Mouse (Mus musculus) layer of hippocampus, adult 11-12 months (tissue): ENCODE measurements at regions not wholly inside any gene's neighbourhood (a gene's known extent, or its start where the extent isn't known, plus 50 kb on each side); places are given as distances from the start of the nearest gene placed in this dataset.
A peak's percentile ranks its signal among the peaks of the same experiment; 100 is the strongest.

Experiments used
- DNase-seq: peaks from one replicate; pipeline ENCODE4 v3.0.0; 2022; ENCODE audit warnings: low spot score

DNA sequence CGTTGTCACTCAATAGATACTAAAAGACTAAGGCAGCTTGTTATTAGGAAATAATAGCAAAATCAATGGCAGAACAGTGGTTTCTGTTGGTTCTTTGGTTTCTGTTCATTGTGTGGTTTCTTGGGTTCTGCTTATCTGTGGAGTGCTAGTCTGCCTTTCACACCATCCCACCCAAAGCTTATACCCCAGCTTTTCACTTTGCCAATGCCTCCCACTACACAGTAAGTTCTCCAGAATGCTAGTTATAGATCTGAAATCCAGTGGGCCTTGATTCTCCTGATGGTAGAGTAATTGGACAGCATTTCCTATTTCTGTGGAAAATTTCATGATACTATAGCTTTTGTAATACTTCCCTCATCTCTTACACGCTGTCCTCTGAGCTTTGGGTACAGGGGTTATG lies 700.8 kb upstream of the 1700009N14Rik start:
- DNase-seq = no peak

DNA sequence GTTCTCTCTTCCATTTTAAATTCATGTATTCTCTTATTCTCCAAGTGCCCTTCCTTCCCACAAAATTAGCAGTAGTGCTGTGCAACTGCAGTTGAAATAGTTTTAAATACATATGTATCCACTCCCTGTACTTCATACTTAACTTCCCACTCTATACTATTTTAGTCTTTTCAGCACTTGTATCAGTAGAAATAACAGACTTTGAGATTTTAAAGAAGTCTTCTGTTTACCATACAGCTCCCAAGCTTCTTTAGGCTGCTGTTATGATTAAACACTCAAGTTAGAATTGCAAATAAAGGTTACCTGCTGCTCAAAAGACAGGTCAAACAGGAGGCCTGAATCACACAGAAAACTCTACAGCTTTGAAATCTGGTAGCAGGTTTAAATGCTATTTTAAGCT lies 665.1 kb upstream of the 1700009N14Rik start:
- DNase-seq = no peak

DNA sequence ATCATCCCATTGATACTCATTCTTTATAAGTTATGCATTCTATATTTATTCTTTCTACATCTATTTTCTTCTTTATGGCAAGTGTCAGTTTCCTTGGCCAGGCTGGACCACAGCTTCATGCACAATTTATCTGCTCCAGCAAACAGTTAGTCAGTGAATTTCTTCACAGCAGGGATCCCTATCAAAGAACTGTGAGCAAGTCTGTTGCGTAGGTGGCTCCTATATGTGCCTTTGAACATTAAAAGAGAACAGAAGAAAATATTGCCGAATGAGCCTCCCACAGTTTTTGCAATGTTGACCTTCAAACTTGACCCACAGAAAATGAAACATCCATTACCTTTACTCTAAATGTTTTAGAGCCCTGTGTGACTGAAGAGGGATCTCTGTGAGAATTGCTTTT lies 625.0 kb upstream of the 1700009N14Rik start:
- peak; percentile 26 for DNase-seq

DNA sequence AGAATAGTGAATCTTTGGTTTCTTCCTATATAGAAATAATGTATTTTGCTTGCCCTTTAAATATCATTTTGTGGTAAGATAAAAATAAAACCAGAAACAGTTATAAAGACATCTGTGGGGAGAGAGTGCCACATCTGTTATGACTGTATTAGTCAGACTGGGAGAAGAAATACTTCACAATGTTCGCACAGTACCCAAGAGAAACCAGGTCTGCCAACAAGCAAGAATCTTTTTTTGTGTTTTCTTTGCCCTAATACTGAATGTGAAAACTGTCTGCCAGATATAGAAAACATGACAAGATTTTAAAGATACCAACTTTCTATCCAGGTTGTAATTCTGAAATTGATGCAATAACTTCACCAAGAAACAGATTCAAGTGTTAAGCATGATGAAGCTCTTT lies 601.8 kb upstream of the 1700009N14Rik start:
- DNase-seq = no peak

- no peak for DNase-seq
Measured at GRCm38 (mm10) chr4:38854349-38854748, 595.7 kb upstream of the 1700009N14Rik start.

DNA sequence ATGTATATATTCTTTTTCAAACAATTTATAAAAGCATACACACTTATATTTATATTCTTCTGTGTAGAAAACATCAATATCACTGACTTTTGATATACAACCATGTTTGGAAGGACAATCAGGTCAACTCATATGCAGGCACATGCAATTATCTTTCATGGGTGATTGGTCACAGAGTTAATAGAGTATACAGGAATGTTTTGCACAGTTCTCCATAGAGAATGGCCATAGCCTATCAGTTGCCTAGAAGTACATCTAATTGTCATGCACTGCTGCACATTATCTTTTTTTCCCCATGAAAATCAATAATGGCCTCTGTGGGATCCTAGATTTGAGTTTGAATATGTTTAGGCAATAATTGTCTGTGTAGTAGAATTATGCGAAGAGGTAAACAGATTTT lies 549.5 kb upstream of the 1700009N14Rik start:
- no peak for DNase-seq

DNA sequence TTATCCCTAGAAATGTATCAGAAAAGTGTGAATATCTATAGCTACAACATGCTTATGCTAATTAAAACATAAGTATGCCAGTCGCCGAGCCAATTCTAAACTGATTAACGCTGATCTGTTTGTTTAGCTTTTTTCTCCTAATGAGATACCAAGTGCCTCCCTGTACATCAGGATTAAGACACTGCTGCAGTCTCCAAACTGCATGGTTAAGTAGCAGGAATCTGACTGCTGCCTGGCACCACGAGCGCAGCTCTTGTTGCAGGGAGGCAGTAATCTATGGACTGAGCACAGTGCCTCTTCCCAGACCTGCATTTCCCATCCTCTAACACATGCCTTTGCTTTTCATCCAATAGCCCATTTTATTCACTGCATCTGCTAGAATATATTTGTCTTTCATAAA lies 523.3 kb upstream of the 1700009N14Rik start:
- DNase-seq = no peak

- DNase-seq = no peak
Measured at GRCm38 (mm10) chr4:38953633-38954032, 496.5 kb upstream of the 1700009N14Rik start.

GRCm38 (mm10) chr4:38995161-38995560 lies 454.9 kb upstream of the 1700009N14Rik start:
- DNase-seq = no peak
